Mouse (Mus musculus): ENCODE results near the gene Gdf11. TPM values are rescaled to one million over a fixed set of nuclear protein-coding genes. Genes with fewer than 3 reads are reported as not detected.

Gene Gdf11
- polyA plus RNA-seq, 1 experiment from 2014 or later = 3.7 TPM

- ATAC-seq (ENCODE audit: borderline replicate concordance, extremely low read depth, low FRiP score, low TSS enrichment) = no peak
- H3K27me3 ChIP-seq = no peaks in the 10 kb centered on the region
- H3K27ac ChIP-seq = no peak overlapping the region
- H3K9ac ChIP-seq = no peak overlapping the region
- peaks cover 2% of the 10 kb centered on the region; the same call in 1 of the 2 replicates for H3K4me1 ChIP-seq
- no peaks in the 10 kb centered on the region for H3K36me3 ChIP-seq
- no peak overlapping the region for H3K4me3 ChIP-seq
- no peak overlapping the region for H3K4me2 ChIP-seq
- no peaks in the 10 kb centered on the region for H3K9me3 ChIP-seq
- WGBS = 70% methylated on average over 3 of the region's 3 CpGs
These were observed 11.0 kb upstream of the Gdf11 start for GRCm38 (mm10) chr10:128902409-128902988.

- no peak overlapping the region for H3K9ac ChIP-seq
- no peak overlapping the region for H3K27ac ChIP-seq
- H3K9me3 ChIP-seq = no peaks in the 10 kb centered on the region
- H3K27me3 ChIP-seq = peaks cover 7% of the 10 kb centered on the region
- no peaks in the 10 kb centered on the region for H3K36me3 ChIP-seq
- no peak overlapping the region for H3K4me3 ChIP-seq
- WGBS = 72% methylated on average over 1 of the region's 1 CpGs
- H3K4me1 ChIP-seq = peaks cover 10% of the 10 kb centered on the region
- H3K4me2 ChIP-seq = no peak overlapping the region
- ATAC-seq (ENCODE audit: borderline replicate concordance, extremely low read depth, low FRiP score, low TSS enrichment) = no peak
These were observed 9.9 kb upstream of the Gdf11 start for GRCm38 (mm10) chr10:128901409-128901808.

DNA sequence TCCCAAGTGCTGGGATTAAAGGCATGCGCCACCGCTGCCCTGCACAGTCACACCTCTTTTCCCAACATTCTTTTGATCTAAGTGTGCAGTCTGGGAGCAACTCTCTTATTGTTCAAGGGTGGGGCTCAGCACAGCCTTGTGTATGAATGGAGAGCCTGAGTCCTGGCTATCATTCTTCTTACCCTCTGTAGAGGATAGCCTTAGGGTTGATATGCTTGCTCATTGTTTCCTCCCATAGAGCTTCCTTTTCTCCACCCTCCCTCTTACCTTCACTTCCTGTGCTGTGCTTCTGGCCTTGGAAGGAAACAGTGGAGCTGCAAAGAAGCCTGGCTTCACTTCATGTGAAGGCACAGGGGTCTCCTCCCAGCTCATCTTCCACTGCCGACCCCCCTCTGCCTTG lies 9.2 kb upstream of the Gdf11 start, which contains the start of gene Cd63:
TSS of gene Cd63 (plus strand) at position 292 of the 400 bp plus-strand sequence.
- H3K4me1 ChIP-seq = peaks cover 17% of the 10 kb centered on the region
- ATAC-seq (ENCODE audit: borderline replicate concordance, extremely low read depth, low FRiP score, low TSS enrichment) = no peak
- H3K4me3 ChIP-seq = no peak within 1 kb of the TSS
- WGBS = 79% methylated on average over 3 of the region's 3 CpGs
- H3K36me3 ChIP-seq = no peaks in the 10 kb centered on the region
- H3K27me3 ChIP-seq = peaks cover 14% of the 10 kb centered on the region
- no peak within 1 kb of the TSS for H3K9ac ChIP-seq
- H3K4me2 ChIP-seq = no peak within 1 kb of the TSS
- no peak within 1 kb of the TSS for H3K27ac ChIP-seq
- H3K9me3 ChIP-seq = no peaks in the 10 kb centered on the region

- H3K4me1 ChIP-seq = peaks cover 24% of the 10 kb centered on the region
- ATAC-seq (ENCODE audit: borderline replicate concordance, extremely low read depth, low FRiP score, low TSS enrichment) = no peak
- H3K27ac ChIP-seq = no peak overlapping the region
- no peak overlapping the region for H3K9ac ChIP-seq
- 69% methylated on average over 6 of the region's 6 CpGs for WGBS
- no peak overlapping the region for H3K4me2 ChIP-seq
- peaks cover 16% of the 10 kb centered on the region for H3K27me3 ChIP-seq
- H3K4me3 ChIP-seq = no peak overlapping the region
- no peaks in the 10 kb centered on the region for H3K9me3 ChIP-seq
- H3K36me3 ChIP-seq = no peaks in the 10 kb centered on the region
These were observed 8.4 kb upstream of the Gdf11 start for GRCm38 (mm10) chr10:128899759-128900490.

DNA sequence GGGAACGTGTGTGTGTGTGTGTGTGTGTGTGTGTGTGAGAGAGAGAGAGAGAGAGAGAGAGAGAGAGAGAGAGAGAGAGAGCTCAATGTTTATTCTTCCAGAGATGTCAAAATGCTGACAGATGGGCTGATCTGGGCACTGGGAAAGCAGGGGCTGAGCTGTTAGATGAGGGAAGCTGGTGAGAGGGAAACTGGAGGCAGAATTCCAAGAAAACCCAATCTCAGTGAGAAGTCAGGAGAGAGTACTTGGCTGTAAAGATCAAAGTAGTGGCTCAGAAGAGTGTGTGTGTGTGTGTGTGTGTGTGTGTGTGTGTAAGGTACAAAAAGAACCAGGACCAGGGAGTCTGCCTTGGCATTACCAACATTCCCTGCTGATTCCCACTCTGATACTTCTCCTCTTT lies 6.0 kb upstream of the Gdf11 start:
- H3K27ac ChIP-seq = peak overlapping the region; percentile 75
- H3K36me3 ChIP-seq = no peaks in the 10 kb centered on the region
- H3K4me2 ChIP-seq = no peak overlapping the region
- no peak overlapping the region for H3K9ac ChIP-seq
- H3K4me1 ChIP-seq = peaks cover 26% of the 10 kb centered on the region
- peaks cover 30% of the 10 kb centered on the region for H3K27me3 ChIP-seq
- no peak overlapping the region for H3K4me3 ChIP-seq
- no peaks in the 10 kb centered on the region for H3K9me3 ChIP-seq
- 0% methylated on average over 1 of the region's 1 CpGs for WGBS
- no peak for ATAC-seq (ENCODE audit: borderline replicate concordance, extremely low read depth, low FRiP score, low TSS enrichment)

GRCm38 (mm10) chr10:128896807-128897206 lies 5.3 kb upstream of the Gdf11 start:
- H3K9me3 ChIP-seq = no peaks in the 10 kb centered on the region
- no peak overlapping the region for H3K4me3 ChIP-seq
- no peak overlapping the region; the same call in 1 of the 2 replicates for H3K27ac ChIP-seq
- peaks cover 31% of the 10 kb centered on the region for H3K4me1 ChIP-seq
- 19% methylated on average over 1 of the region's 1 CpGs for WGBS
- ATAC-seq (ENCODE audit: borderline replicate concordance, extremely low read depth, low FRiP score, low TSS enrichment) = no peak
- H3K27me3 ChIP-seq = peaks cover 35% of the 10 kb centered on the region
- H3K4me2 ChIP-seq = no peak overlapping the region
- no peak overlapping the region for H3K9ac ChIP-seq
- H3K36me3 ChIP-seq = no peaks in the 10 kb centered on the region

- H3K4me2 ChIP-seq = peak overlapping the region; percentile 39
- H3K9ac ChIP-seq = no peak overlapping the region
- peak overlapping the region; percentile 11 for H3K4me3 ChIP-seq
- no peaks in the 10 kb centered on the region for H3K9me3 ChIP-seq
- peaks cover 31% of the 10 kb centered on the region for H3K4me1 ChIP-seq
- ATAC-seq (ENCODE audit: borderline replicate concordance, extremely low read depth, low FRiP score, low TSS enrichment) = no peak
- WGBS = 6% methylated on average over 17 of the region's 17 CpGs
- H3K36me3 ChIP-seq = no peaks in the 10 kb centered on the region
- H3K27me3 ChIP-seq = peaks cover 35% of the 10 kb centered on the region
- H3K27ac ChIP-seq = 0 out of 2 replicates have a peak overlapping the region, but pooled peaks have one; percentile 27
These were observed 4.6 kb upstream of the Gdf11 start for GRCm38 (mm10) chr10:128895952-128896693.

GRCm38 (mm10) chr10:128895437-128895836 lies 3.9 kb upstream of the Gdf11 start:
- 0% methylated on average over 9 of the region's 9 CpGs for WGBS
- peaks cover 36% of the 10 kb centered on the region for H3K4me1 ChIP-seq
- H3K27me3 ChIP-seq = peaks cover 35% of the 10 kb centered on the region
- no peaks in the 10 kb centered on the region for H3K9me3 ChIP-seq
- no peak overlapping the region for H3K9ac ChIP-seq
- H3K27ac ChIP-seq = 0 out of 2 replicates have a peak overlapping the region, but pooled peaks have one; percentile 27
- peak overlapping the region; percentile 39 for H3K4me2 ChIP-seq
- peak overlapping the region; percentile 11 for H3K4me3 ChIP-seq
- no peak for ATAC-seq (ENCODE audit: borderline replicate concordance, extremely low read depth, low FRiP score, low TSS enrichment)
- H3K36me3 ChIP-seq = no peaks in the 10 kb centered on the region

GRCm38 (mm10) chr10:128892246-128892645 lies 728 bp upstream of the Gdf11 start:
- Histone ChIP-seq H3K9ac (peak overlapping the region; percentile 69), H3K4me3 (peak overlapping the region; percentile 80), H3K9me3 (no peaks in the 10 kb centered on the region), H3K36me3 (no peaks in the 10 kb centered on the region), H3K4me1 (peaks cover 52% of the 10 kb centered on the region), H3K27ac (peak overlapping the region; percentile 93), H3K4me2 (peak overlapping the region; percentile 92), H3K27me3 (peaks cover 35% of the 10 kb centered on the region)
- ATAC-seq (ENCODE audit: borderline replicate concordance, extremely low read depth, low FRiP score, low TSS enrichment) = 0 out of 2 replicates have a peak, but pooled peaks have one; percentile 1
- 2% methylated on average over 9 of the region's 9 CpGs for WGBS

- no peak for ATAC-seq (ENCODE audit: borderline replicate concordance, extremely low read depth, low FRiP score, low TSS enrichment)
- Histone ChIP-seq H3K27ac (peak overlapping the region; percentile 93), H3K4me3 (peak overlapping the region; percentile 80), H3K4me2 (peak overlapping the region; percentile 92), H3K9ac (peak overlapping the region; percentile 69), H3K4me1 (peaks cover 37% of the 10 kb centered on the region), H3K9me3 (no peaks in the 10 kb centered on the region), H3K36me3 (0 out of 2 replicates have a peak, but pooled peaks cover 1% of the 10 kb centered on the region), H3K27me3 (peaks cover 21% of the 10 kb centered on the region; the same call in 1 of the 2 replicates)
- 1% methylated on average over 40 of the region's 40 CpGs for WGBS
These were observed 879 bp downstream of the Gdf11 start for GRCm38 (mm10) chr10:128890383-128891295.

- peak overlapping the region; percentile 92 for H3K4me2 ChIP-seq
- H3K9me3 ChIP-seq = no peaks in the 10 kb centered on the region
- peaks cover 31% of the 10 kb centered on the region for H3K4me1 ChIP-seq
- 0 out of 2 replicates have a peak, but pooled peaks cover 7% of the 10 kb centered on the region for H3K36me3 ChIP-seq
- H3K27me3 ChIP-seq = 0 out of 2 replicates have a peak, but pooled peaks cover 19% of the 10 kb centered on the region
- H3K27ac ChIP-seq = no peak overlapping the region; the same call in 1 of the 2 replicates
- no peak overlapping the region for H3K9ac ChIP-seq
- peak overlapping the region; percentile 80 for H3K4me3 ChIP-seq
- ATAC-seq (ENCODE audit: borderline replicate concordance, extremely low read depth, low FRiP score, low TSS enrichment) = no peak
- 12% methylated on average over 1 of the region's 2 CpGs for WGBS
These were observed 1.7 kb downstream of the Gdf11 start for GRCm38 (mm10) chr10:128889846-128890245.

Measured in lung, embryonic 15.5 days (tissue).